Mouse (Mus musculus): Measurements from ENCODE around the gene Etfa. TPM values are rescaled to one million over a fixed set of nuclear protein-coding genes. Genes with fewer than 3 reads are reported as not detected.
A peak's percentile ranks its signal among the peaks of the same experiment; 100 is the strongest.

Gene Etfa
- polyA plus RNA-seq, 1 experiment from 2014 or later, result 164 TPM

- no peak for ATAC-seq
- Histone ChIP-seq H3K4me3 (no peak overlapping the region), H3K27ac (no peak overlapping the region), H3K4me2 (peak overlapping the region; percentile 18), H3K4me1 (peaks cover 39% of the 10 kb centered on the region), H3K27me3 (replicated peaks) (peaks cover 14% of the 10 kb centered on the region), H3K9me3 (replicated peaks) (no peaks in the 10 kb centered on the region), H3K36me3 (0 out of 2 replicates have a peak, but pooled peaks cover 5% of the 10 kb centered on the region), H3K9ac (no peak overlapping the region)
- WGBS (ENCODE audit: insufficient replicate concordance), result 74% methylated on average over 1 of the region's 1 CpGs
These were observed 2.3 kb downstream of the Etfa start for GRCm38 (mm10) chr9:55509731-55510130.

GRCm38 (mm10) chr9:55508701-55509100 is 3.3 kb downstream of the Etfa start:
- Histone ChIP-seq H3K4me1 (peaks cover 39% of the 10 kb centered on the region), H3K4me3 (no peak overlapping the region), H3K27me3 (replicated peaks) (peaks cover 6% of the 10 kb centered on the region), H3K36me3 (0 out of 2 replicates have a peak, but pooled peaks cover 5% of the 10 kb centered on the region), H3K9ac (no peak overlapping the region), H3K9me3 (replicated peaks) (no peaks in the 10 kb centered on the region), H3K27ac (no peak overlapping the region), H3K4me2 (no peak overlapping the region)
- WGBS (ENCODE audit: insufficient replicate concordance), result 78% methylated on average over 4 of the region's 4 CpGs
- ATAC-seq, result no peak

GRCm38 (mm10) chr9:55507922-55508321 is 4.1 kb downstream of the Etfa start:
- Histone ChIP-seq H3K9ac (no peak overlapping the region), H3K36me3 (0 out of 2 replicates have a peak, but pooled peaks cover 5% of the 10 kb centered on the region), H3K4me1 (peaks cover 38% of the 10 kb centered on the region), H3K27ac (no peak overlapping the region), H3K4me2 (no peak overlapping the region), H3K4me3 (no peak overlapping the region), H3K27me3 (replicated peaks) (no peaks in the 10 kb centered on the region), H3K9me3 (replicated peaks) (no peaks in the 10 kb centered on the region)
- WGBS (ENCODE audit: insufficient replicate concordance), result 74% methylated on average over 3 of the region's 3 CpGs
- no peak for ATAC-seq

- no peak overlapping the region for H3K4me2 ChIP-seq
- no peaks in the 10 kb centered on the region for H3K4me1 ChIP-seq
- peaks cover 57% of the 10 kb centered on the region for H3K36me3 ChIP-seq
- H3K27ac ChIP-seq, result no peak overlapping the region
- H3K9ac ChIP-seq, result no peak overlapping the region
- 76% methylated on average over 2 of the region's 2 CpGs for WGBS (ENCODE audit: insufficient replicate concordance)
- no peak for ATAC-seq
- H3K4me3 ChIP-seq, result no peak overlapping the region
- H3K9me3 ChIP-seq (replicated peaks), result no peaks in the 10 kb centered on the region
- H3K27me3 ChIP-seq (replicated peaks), result no peaks in the 10 kb centered on the region
These were observed 29.9 kb downstream of the Etfa start for GRCm38 (mm10) chr9:55482116-55482515.

GRCm38 (mm10) chr9:55478699-55479098 is 33.3 kb downstream of the Etfa start:
- H3K4me1 ChIP-seq, result no peaks in the 10 kb centered on the region
- H3K27ac ChIP-seq, result no peak overlapping the region
- ATAC-seq, result no peak
- H3K9me3 ChIP-seq (replicated peaks), result no peaks in the 10 kb centered on the region
- H3K4me2 ChIP-seq, result no peak overlapping the region
- H3K27me3 ChIP-seq (replicated peaks), result no peaks in the 10 kb centered on the region
- H3K4me3 ChIP-seq, result no peak overlapping the region
- no peak overlapping the region for H3K9ac ChIP-seq
- H3K36me3 ChIP-seq, result peaks cover 38% of the 10 kb centered on the region

GRCm38 (mm10) chr9:55476084-55476483 is 36.0 kb downstream of the Etfa start:
- 61% methylated on average over 1 of the region's 1 CpGs for WGBS (ENCODE audit: insufficient replicate concordance)
- Histone ChIP-seq H3K27me3 (replicated peaks) (no peaks in the 10 kb centered on the region), H3K9ac (no peak overlapping the region), H3K4me1 (no peaks in the 10 kb centered on the region), H3K27ac (no peak overlapping the region), H3K9me3 (replicated peaks) (no peaks in the 10 kb centered on the region), H3K4me2 (no peak overlapping the region), H3K4me3 (no peak overlapping the region), H3K36me3 (peaks cover 17% of the 10 kb centered on the region; the same call in 1 of the 2 replicates)
- ATAC-seq, result no peak

- no peak overlapping the region for H3K4me2 ChIP-seq
- H3K9me3 ChIP-seq (replicated peaks), result no peaks in the 10 kb centered on the region
- 0 out of 2 replicates have a peak, but pooled peaks cover 7% of the 10 kb centered on the region for H3K4me1 ChIP-seq
- H3K27ac ChIP-seq, result no peak overlapping the region
- 70% methylated on average over 1 of the region's 1 CpGs for WGBS (ENCODE audit: insufficient replicate concordance)
- H3K36me3 ChIP-seq, result peaks cover 12% of the 10 kb centered on the region
- no peak for ATAC-seq
- no peaks in the 10 kb centered on the region for H3K27me3 ChIP-seq (replicated peaks)
- no peak overlapping the region for H3K4me3 ChIP-seq
- H3K9ac ChIP-seq, result no peak overlapping the region
These were observed 43.6 kb downstream of the Etfa start for GRCm38 (mm10) chr9:55468397-55468796.

GRCm38 (mm10) chr9:55453366-55453765 is 58.7 kb downstream of the Etfa start:
- Histone ChIP-seq H3K4me3 (no peak overlapping the region), H3K9ac (no peak overlapping the region), H3K36me3 (peaks cover 21% of the 10 kb centered on the region), H3K27me3 (replicated peaks) (no peaks in the 10 kb centered on the region), H3K9me3 (replicated peaks) (no peaks in the 10 kb centered on the region), H3K4me1 (peaks cover 12% of the 10 kb centered on the region), H3K4me2 (no peak overlapping the region), H3K27ac (no peak overlapping the region)
- no peak for ATAC-seq
- 77% methylated on average over 5 of the region's 5 CpGs for WGBS (ENCODE audit: insufficient replicate concordance)

GRCm38 (mm10) chr9:55452906-55453305 is 59.1 kb downstream of the Etfa start:
- peaks cover 21% of the 10 kb centered on the region for H3K36me3 ChIP-seq
- no peak overlapping the region for H3K4me2 ChIP-seq
- no peaks in the 10 kb centered on the region for H3K9me3 ChIP-seq (replicated peaks)
- no peak overlapping the region for H3K4me3 ChIP-seq
- no peaks in the 10 kb centered on the region for H3K27me3 ChIP-seq (replicated peaks)
- H3K4me1 ChIP-seq, result peaks cover 12% of the 10 kb centered on the region
- ATAC-seq, result peak; percentile 65
- 86% methylated on average over 1 of the region's 1 CpGs for WGBS (ENCODE audit: insufficient replicate concordance)
- no peak overlapping the region for H3K27ac ChIP-seq
- H3K9ac ChIP-seq, result no peak overlapping the region

GRCm38 (mm10) chr9:55451426-55451825 is 60.6 kb downstream of the Etfa start:
- no peak for ATAC-seq
- H3K9me3 ChIP-seq (replicated peaks), result no peaks in the 10 kb centered on the region
- no peak overlapping the region for H3K4me2 ChIP-seq
- H3K36me3 ChIP-seq, result peaks cover 21% of the 10 kb centered on the region
- whole genome bisulfite sequencing (ENCODE audit: insufficient replicate concordance), result 82% methylated on average over 3 of the region's 3 CpGs
- H3K27me3 ChIP-seq (replicated peaks), result no peaks in the 10 kb centered on the region
- H3K27ac ChIP-seq, result no peak overlapping the region
- peaks cover 12% of the 10 kb centered on the region for H3K4me1 ChIP-seq
- H3K9ac ChIP-seq, result no peak overlapping the region
- H3K4me3 ChIP-seq, result no peak overlapping the region

- H3K4me1 ChIP-seq, result peaks cover 12% of the 10 kb centered on the region
- H3K36me3 ChIP-seq, result peaks cover 14% of the 10 kb centered on the region
- no peak overlapping the region for H3K4me3 ChIP-seq
- H3K9me3 ChIP-seq (replicated peaks), result no peaks in the 10 kb centered on the region
- 78% methylated on average over 6 of the region's 6 CpGs for WGBS (ENCODE audit: insufficient replicate concordance)
- no peak overlapping the region for H3K9ac ChIP-seq
- ATAC-seq, result no peak
- no peaks in the 10 kb centered on the region for H3K27me3 ChIP-seq (replicated peaks)
- H3K27ac ChIP-seq, result no peak overlapping the region
- no peak overlapping the region for H3K4me2 ChIP-seq
These were observed 62.0 kb downstream of the Etfa start for GRCm38 (mm10) chr9:55450035-55450434.

- ATAC-seq, result no peak
- no peak overlapping the region for H3K4me2 ChIP-seq
These were observed 62.9 kb downstream of the Etfa start for GRCm38 (mm10) chr9:55449108-55449507.

GRCm38 (mm10) chr9:55447509-55447908 is 64.5 kb downstream of the Etfa start:
- Histone ChIP-seq H3K4me2 (no peak overlapping the region), H3K4me3 (no peak overlapping the region), H3K9me3 (replicated peaks) (no peaks in the 10 kb centered on the region), H3K9ac (no peak overlapping the region), H3K27me3 (replicated peaks) (no peaks in the 10 kb centered on the region), H3K36me3 (no peaks in the 10 kb centered on the region), H3K4me1 (peaks cover 1% of the 10 kb centered on the region), H3K27ac (no peak overlapping the region)
- 79% methylated on average over 4 of the region's 4 CpGs for WGBS (ENCODE audit: insufficient replicate concordance)
- ATAC-seq, result no peak

More at GRCm38 (mm10) chr9:55449108-55449507, 62.9 kb downstream of the Etfa start:
- Histone ChIP-seq H3K4me1 (peaks cover 12% of the 10 kb centered on the region), H3K27ac (no peak overlapping the region), H3K27me3 (replicated peaks) (no peaks in the 10 kb centered on the region), H3K4me3 (no peak overlapping the region), H3K9me3 (replicated peaks) (no peaks in the 10 kb centered on the region), H3K9ac (no peak overlapping the region), H3K36me3 (peaks cover 8% of the 10 kb centered on the region; the same call in 1 of the 2 replicates)
- WGBS (ENCODE audit: insufficient replicate concordance), result 42% methylated on average over 1 of the region's 1 CpGs

All from liver, embryonic 12.5 days (tissue).